8 mouse cellular contexts compared by ENCODE assay signal in genomic region chr11:6415551-6416404, GRCm38 (mm10). TPM values are rescaled to one million over a fixed set of nuclear protein-coding genes. Genes with fewer than 3 reads are reported as not detected.
DNase-seq lines count a peak whose midpoint lies in the region; ATAC-seq and TF ChIP-seq lines count a peak whose summit lies in the region.

No protein-coding gene starts in this region.

- intact Hi-C loops in heart, adult 2 months (cut with DNase I), result loop anchor here (2.0 kb wide), 1 partner anchor 29 kb away; the partner anchor contains the start of gene H2afv

- peak overlapping the region; percentile 94 for H3K4me3 ChIP-seq in embryonic facial prominence, embryonic 13.5 days
- peak overlapping the region; percentile 84 for H3K4me3 ChIP-seq in heart, adult 2 months
- H3K4me3 ChIP-seq in limb, embryonic 12.5 days (replicated peaks), result peak overlapping the region; percentile 97
- peak overlapping the region; percentile 96 for H3K4me3 ChIP-seq in midbrain, embryonic 14.5 days (replicated peaks; ENCODE audit: low read depth, low read length)

- peak overlapping the region; percentile 98 for H3K27ac ChIP-seq in embryonic facial prominence, embryonic 13.5 days
- peak overlapping the region; percentile 96 for H3K27ac ChIP-seq in heart, adult 2 months
- H3K27ac ChIP-seq in limb, embryonic 12.5 days, result peak overlapping the region; percentile 97
- peak overlapping the region; percentile 96 for H3K27ac ChIP-seq in midbrain, embryonic 14.5 days (replicated peaks; ENCODE audit: low read depth, low read length)

- peaks cover 23% of the 10 kb centered on the region for H3K36me3 ChIP-seq in embryonic facial prominence, embryonic 13.5 days
- peaks cover 32% of the 10 kb centered on the region for H3K36me3 ChIP-seq in heart, adult 2 months (ENCODE audit: control insufficient read depth, insufficient read depth, low read length)
- peaks cover 36% of the 10 kb centered on the region for H3K36me3 ChIP-seq in limb, embryonic 12.5 days
- H3K36me3 ChIP-seq in midbrain, embryonic 14.5 days (ENCODE audit: control insufficient read depth, insufficient read depth, low read length), result peaks cover 31% of the 10 kb centered on the region

- no peaks in the 10 kb centered on the region for H3K79me2 ChIP-seq in heart, adult 2 months (replicated peaks; ENCODE audit: control insufficient read depth, insufficient read depth, low read length)

- H3K4me2 ChIP-seq in embryonic facial prominence, embryonic 13.5 days, result peak overlapping the region; percentile 91
- H3K4me2 ChIP-seq in limb, embryonic 12.5 days, result peak overlapping the region; percentile 90
- H3K4me2 ChIP-seq in midbrain, embryonic 14.5 days (ENCODE audit: low read length), result peak overlapping the region; percentile 76

- 0 out of 2 replicates have a peak, but pooled peaks have one; percentile 35 for TF ChIP-seq EP300 in heart, adult 2 months (IDR thresholded peaks at IDR 0.05; ENCODE audit: insufficient read depth, low read depth, low read length)

- peak; percentile 95 for TF ChIP-seq POLR2A in heart, adult 2 months (IDR thresholded peaks at IDR 0.05; ENCODE audit: insufficient read depth, low read depth, low read length)

- H3K4me1 ChIP-seq in embryonic facial prominence, embryonic 13.5 days, result peaks cover 22% of the 10 kb centered on the region
- peaks cover 5% of the 10 kb centered on the region for H3K4me1 ChIP-seq in heart, adult 2 months (ENCODE audit: control insufficient read depth, insufficient read depth, low read length)
- H3K4me1 ChIP-seq in limb, embryonic 12.5 days (replicated peaks), result peaks cover 24% of the 10 kb centered on the region
- peaks cover 16% of the 10 kb centered on the region for H3K4me1 ChIP-seq in midbrain, embryonic 14.5 days (ENCODE audit: control insufficient read depth, insufficient read depth, low read length)

- WGBS in embryonic facial prominence, embryonic 13.5 days, result under 1% methylated on average over 98 of the region's 102 CpGs
- under 1% methylated on average over 95 of the region's 102 CpGs for WGBS in heart, adult 2 months
- WGBS in limb, embryonic 12.5 days, result under 1% methylated on average over 102 of the region's 102 CpGs
- under 1% methylated on average over 100 of the region's 102 CpGs for WGBS in midbrain, embryonic 14.5 days

- no peak for TF ChIP-seq CTCF in heart, adult 2 months (IDR thresholded peaks at IDR 0.05)

- peak; percentile 95 for ATAC-seq in embryonic facial prominence, embryonic 13.5 days (ENCODE audit: insufficient number of reproducible peaks, insufficient read depth, low FRiP score, low TSS enrichment, low read depth)
- ATAC-seq in limb, embryonic 12.5 days (ENCODE audit: insufficient number of reproducible peaks, insufficient read depth, low FRiP score, low TSS enrichment, low read depth), result peak; percentile 93
- peak; percentile 96 for ATAC-seq in midbrain, embryonic 14.5 days (ENCODE audit: low FRiP score, low TSS enrichment)

- H3K27me3 ChIP-seq in embryonic facial prominence, embryonic 13.5 days, result no peaks in the 10 kb centered on the region
- no peaks in the 10 kb centered on the region for H3K27me3 ChIP-seq in heart, adult 2 months (ENCODE audit: control insufficient read depth, insufficient read depth, low read length)
- no peaks in the 10 kb centered on the region for H3K27me3 ChIP-seq in limb, embryonic 12.5 days
- H3K27me3 ChIP-seq in midbrain, embryonic 14.5 days (ENCODE audit: control insufficient read depth, insufficient read depth, low read length), result no peaks in the 10 kb centered on the region

- H3K9ac ChIP-seq in embryonic facial prominence, embryonic 13.5 days, result peak overlapping the region; percentile 98
- peak overlapping the region; percentile 85 for H3K9ac ChIP-seq in heart, adult 2 months (ENCODE audit: low read depth, low read length)
- H3K9ac ChIP-seq in limb, embryonic 12.5 days (replicated peaks), result peak overlapping the region; percentile 98
- peak overlapping the region; percentile 94 for H3K9ac ChIP-seq in midbrain, embryonic 14.5 days (replicated peaks; ENCODE audit: low read length)

- peak; percentile 95 for DNase-seq in 416B (ENCODE audit: low read depth)
- DNase-seq in adrenal gland, postnatal 4 days (ENCODE audit: low spot score in 2 of 2), result peak; percentile 99
- peak; percentile 99 to 100 for DNase-seq in heart, adult 2 months
- DNase-seq in kidney, adult 8-10 months, result peak; percentile 98 to 99
- peak; percentile 98 for DNase-seq in midbrain, embryonic 14.5 days
- peak; percentile 98 for DNase-seq in spleen, adult 12 weeks (ENCODE audit: low spot score)

- no peaks in the 10 kb centered on the region for H3K9me3 ChIP-seq in embryonic facial prominence, embryonic 13.5 days
- H3K9me3 ChIP-seq in limb, embryonic 12.5 days, result no peaks in the 10 kb centered on the region
- H3K9me3 ChIP-seq in midbrain, embryonic 14.5 days (ENCODE audit: control insufficient read depth, low read length), result no peaks in the 10 kb centered on the region

RNA-seq across cellular contexts. Expression of gene Ppia, which starts 0.5 kb away (rescaled TPM):
- total RNA-seq in adrenal gland, postnatal 4 days (2021), result 1,000 to 10,000 TPM; 1,693 to 1,728 TPM
- polyA plus RNA-seq in embryonic facial prominence, embryonic 13.5 days (2015; fragmentation: Nextera tagmentation; extraction: Ambion mirVana), result 5,258 and 5,388 TPM in 2 replicates
- total RNA-seq in heart, adult 2 months (2021), result 100 to 1,000 TPM; 304 to 328 TPM
- 298 and 449 TPM in 2 replicates for polyA plus RNA-seq in heart, adult 2 months (2012; rRNA removed)
- polyA plus RNA-seq in limb, embryonic 12.5 days (2016; fragmentation: Nextera tagmentation; extraction: Ambion mirVana), result 5,590 and 5,882 TPM in 2 replicates
- polyA plus RNA-seq in midbrain, embryonic 14.5 days (2014; fragmentation: Nextera tagmentation; extraction: Ambion mirVana), result 3,781 and 4,177 TPM in 2 replicates

RNA-seq across cellular contexts. Expression of gene Zmiz2, which starts 26.9 kb away (rescaled TPM):
- total RNA-seq in adrenal gland, postnatal 4 days (2021), result 10 to 100 TPM; 62.4 to 67.1 TPM
- polyA plus RNA-seq in embryonic facial prominence, embryonic 13.5 days (2015; fragmentation: Nextera tagmentation; extraction: Ambion mirVana), result 11.2 and 12.4 TPM in 2 replicates
- total RNA-seq in heart, adult 2 months (2021), result 10 to 100 TPM; 36.6 to 39.3 TPM
- polyA plus RNA-seq in heart, adult 2 months (2012; rRNA removed), result 26.2 and 35.7 TPM in 2 replicates
- 10.3 and 10.4 TPM in 2 replicates for polyA plus RNA-seq in limb, embryonic 12.5 days (2016; fragmentation: Nextera tagmentation; extraction: Ambion mirVana)
- polyA plus RNA-seq in midbrain, embryonic 14.5 days (2014; fragmentation: Nextera tagmentation; extraction: Ambion mirVana), result 41.6 and 42.6 TPM in 2 replicates

RNA-seq across cellular contexts. Expression of gene H2afv, which starts 28.5 kb away (rescaled TPM):
- total RNA-seq in adrenal gland, postnatal 4 days (2021), result 100 to 1,000 TPM; 105 to 130 TPM
- 656 and 746 TPM in 2 replicates for polyA plus RNA-seq in embryonic facial prominence, embryonic 13.5 days (2015; fragmentation: Nextera tagmentation; extraction: Ambion mirVana)
- 10 to 100 TPM; 75.8 to 80.8 TPM for total RNA-seq in heart, adult 2 months (2021)
- polyA plus RNA-seq in heart, adult 2 months (2012; rRNA removed), result 46.3 and 59.2 TPM in 2 replicates
- 763 and 824 TPM in 2 replicates for polyA plus RNA-seq in limb, embryonic 12.5 days (2016; fragmentation: Nextera tagmentation; extraction: Ambion mirVana)
- 341 and 379 TPM in 2 replicates for polyA plus RNA-seq in midbrain, embryonic 14.5 days (2014; fragmentation: Nextera tagmentation; extraction: Ambion mirVana)

RNA-seq across cellular contexts. Expression of gene Purb, which starts 59.9 kb away (rescaled TPM):
- 10 to 100 TPM; 72.9 to 77.4 TPM for total RNA-seq in adrenal gland, postnatal 4 days (2021)
- 26.9 and 28.6 TPM in 2 replicates for polyA plus RNA-seq in embryonic facial prominence, embryonic 13.5 days (2015; fragmentation: Nextera tagmentation; extraction: Ambion mirVana)
- 10 to 100 TPM; 28.0 to 31.5 TPM for total RNA-seq in heart, adult 2 months (2021)
- 5.0 and 9.3 TPM in 2 replicates for polyA plus RNA-seq in heart, adult 2 months (2012; rRNA removed)
- polyA plus RNA-seq in limb, embryonic 12.5 days (2016; fragmentation: Nextera tagmentation; extraction: Ambion mirVana), result 22.6 TPM in 2 replicates
- polyA plus RNA-seq in midbrain, embryonic 14.5 days (2014; fragmentation: Nextera tagmentation; extraction: Ambion mirVana), result 12.5 and 12.7 TPM in 2 replicates

Comparison
In these comparisons a context has a peak if more than half of its experiments do, and no peak if none do; other contexts are left out.
1. Peak in every context shown above with its lines: DNase-seq, ATAC-seq, H3K4me3 ChIP-seq and H3K27ac ChIP-seq.